Mouse (Mus musculus) olfactory bulb, adult 2 months (tissue): ENCODE data around the gene Slc27a1.

Experiments
- CTCF ChIP-seq: fragments of 200-500 bp; IDR thresholded peaks from 2 replicates; pipeline ENCODE4 v1.5.1; 2012; ENCODE audit warnings: low read depth, mild to moderate bottlenecking, low read length, moderate library complexity; ENCODE audit not compliant: insufficient read depth
- POLR2A ChIP-seq: fragments of 200-500 bp; IDR thresholded peaks from 2 replicates; pipeline ENCODE4 v1.6.1; 2012; ENCODE audit warnings: mild to moderate bottlenecking, low read depth, low read length, moderate library complexity; ENCODE audit not compliant: insufficient read depth

GRCm38 (mm10) chr8:71525226-71526050 lies 43.2 kb upstream of the Slc27a1 start, which contains the start of gene Ccdc194:
- TF ChIP-seq POLR2A (no peak), CTCF (no peak)
